Mouse (Mus musculus): ENCODE results near the gene E2f2. TPM values are rescaled to one million over a fixed set of nuclear protein-coding genes. Genes with fewer than 3 reads are reported as not detected.
A peak's percentile ranks its signal among the peaks of the same experiment; 100 is the strongest.

Gene E2f2
- polyA plus RNA-seq (2012; rRNA removed): 0.25 and 0.34 TPM in 2 replicates

GRCm38 (mm10) chr4:136172011-136172541 lies at the start of gene E2f2:
TSS of gene E2f2 (plus strand) at chr4:136172394.
- DNase-seq (ENCODE audit: extremely low spot score in 1 of 2, low spot score in 1 of 2): peak in 1 of 2 experiments; percentile 57

- DNase-seq (ENCODE audit: extremely low spot score in 1 of 2, low spot score in 1 of 2): no peak
Observed at GRCm38 (mm10) chr4:136123111-136123791, 48.9 kb upstream of the E2f2 start.

DNA sequence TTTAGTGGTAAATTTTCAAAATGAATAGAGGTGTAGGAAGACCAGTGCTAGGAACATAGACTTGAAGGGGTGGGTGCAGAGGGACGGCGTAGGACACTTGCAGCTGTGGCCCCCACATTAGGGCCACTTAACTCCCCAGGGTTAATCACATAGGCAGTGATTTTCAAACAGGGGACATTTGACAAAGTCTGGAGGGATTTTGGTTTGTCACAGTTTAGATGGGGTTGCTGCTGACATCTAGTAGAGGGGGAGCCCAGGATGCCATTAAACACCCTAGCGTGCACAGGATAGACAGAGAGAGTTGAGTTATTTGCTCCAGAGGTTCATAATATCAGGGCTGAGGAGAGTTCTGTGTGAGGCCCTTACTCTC lies 48.4 kb upstream of the E2f2 start:
- no peak for DNase-seq (ENCODE audit: extremely low spot score in 1 of 2, low spot score in 1 of 2)

DNA sequence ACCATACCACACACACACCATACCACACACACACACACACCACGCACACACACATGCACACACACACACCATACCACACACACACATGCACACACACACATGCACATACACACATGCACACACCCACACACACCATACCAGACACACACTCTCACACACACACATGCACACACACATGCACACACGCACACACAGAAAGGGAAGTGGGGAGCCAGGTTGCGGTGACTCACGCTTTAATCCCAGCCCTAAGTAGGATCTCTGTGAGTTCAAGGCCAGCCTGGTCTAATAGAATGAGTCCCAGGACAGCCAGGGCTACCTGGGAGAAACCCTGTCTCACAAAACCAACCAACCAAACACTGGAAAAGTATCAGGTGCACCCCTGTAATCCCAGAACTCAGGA lies 47.6 kb upstream of the E2f2 start:
- DNase-seq (ENCODE audit: extremely low spot score in 1 of 2, low spot score in 1 of 2): no peak

DNA sequence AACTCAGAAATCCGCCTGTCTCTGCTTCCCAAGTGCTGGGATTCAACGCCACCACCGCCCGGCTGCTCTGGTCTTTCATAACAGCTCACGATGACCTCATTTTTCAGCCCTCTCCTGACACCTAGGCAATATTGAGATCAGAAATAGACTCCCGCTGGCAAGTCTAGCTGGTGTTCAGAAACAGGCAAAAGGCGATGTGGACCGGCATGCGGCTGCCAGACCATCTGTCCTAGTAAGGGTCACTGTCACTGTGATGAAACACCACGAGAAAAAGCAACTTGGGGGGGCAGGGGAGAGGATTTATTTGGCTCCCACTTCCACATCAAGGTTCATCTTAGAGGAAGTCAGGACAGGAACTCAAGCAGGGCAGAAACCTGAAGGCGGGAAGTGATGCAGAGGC lies 46.7 kb upstream of the E2f2 start:
- no peak for DNase-seq (ENCODE audit: extremely low spot score in 1 of 2, low spot score in 1 of 2)

- DNase-seq (ENCODE audit: extremely low spot score in 1 of 2, low spot score in 1 of 2): no peak
Observed at GRCm38 (mm10) chr4:136126019-136126418, 46.2 kb upstream of the E2f2 start.

DNA sequence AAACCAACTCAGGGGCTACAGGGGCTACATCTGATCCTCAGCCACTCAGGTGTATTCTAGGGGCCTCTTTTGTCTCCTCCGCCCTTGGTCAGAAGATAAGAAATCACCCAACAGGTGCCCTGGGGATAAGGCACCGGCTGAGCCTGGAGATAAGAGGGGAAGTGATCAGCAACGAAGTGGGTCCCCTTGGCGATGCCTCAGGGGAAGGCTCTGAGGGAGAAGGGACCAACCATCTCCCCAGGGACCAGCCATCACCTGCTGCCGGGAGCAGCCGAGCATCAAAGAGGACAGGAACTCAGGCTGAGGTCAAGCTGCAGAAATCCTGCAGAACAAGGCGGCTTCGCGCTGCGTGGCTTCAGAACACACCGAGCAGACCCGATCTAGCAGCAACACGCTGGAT lies 44.5 kb upstream of the E2f2 start:
- no peak for DNase-seq (ENCODE audit: extremely low spot score in 1 of 2, low spot score in 1 of 2)

DNA sequence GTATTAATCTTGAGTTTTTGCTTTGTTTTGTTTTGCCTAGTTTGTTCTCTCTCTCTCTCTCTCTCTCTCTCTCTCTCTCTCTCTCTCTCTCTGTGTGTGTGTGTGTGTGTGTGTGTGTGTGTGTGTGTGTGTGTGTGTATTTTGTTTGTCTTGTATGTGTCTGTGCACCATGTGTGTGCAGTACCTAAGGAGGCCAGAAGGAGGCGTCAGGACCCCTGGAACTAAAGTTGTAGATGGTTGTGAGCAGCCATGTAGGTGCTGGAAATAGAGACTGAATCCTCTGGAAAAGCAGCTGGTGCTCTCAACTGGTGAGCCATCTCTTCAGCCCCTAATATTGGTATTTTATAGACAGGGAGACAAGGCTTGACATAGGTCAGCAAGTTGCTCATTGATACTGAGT lies 42.4 kb upstream of the E2f2 start:
- DNase-seq (ENCODE audit: extremely low spot score in 1 of 2, low spot score in 1 of 2): no peak

GRCm38 (mm10) chr4:136133801-136134200 lies 38.4 kb upstream of the E2f2 start:
- DNase-seq (ENCODE audit: extremely low spot score in 1 of 2, low spot score in 1 of 2): no peak

DNA sequence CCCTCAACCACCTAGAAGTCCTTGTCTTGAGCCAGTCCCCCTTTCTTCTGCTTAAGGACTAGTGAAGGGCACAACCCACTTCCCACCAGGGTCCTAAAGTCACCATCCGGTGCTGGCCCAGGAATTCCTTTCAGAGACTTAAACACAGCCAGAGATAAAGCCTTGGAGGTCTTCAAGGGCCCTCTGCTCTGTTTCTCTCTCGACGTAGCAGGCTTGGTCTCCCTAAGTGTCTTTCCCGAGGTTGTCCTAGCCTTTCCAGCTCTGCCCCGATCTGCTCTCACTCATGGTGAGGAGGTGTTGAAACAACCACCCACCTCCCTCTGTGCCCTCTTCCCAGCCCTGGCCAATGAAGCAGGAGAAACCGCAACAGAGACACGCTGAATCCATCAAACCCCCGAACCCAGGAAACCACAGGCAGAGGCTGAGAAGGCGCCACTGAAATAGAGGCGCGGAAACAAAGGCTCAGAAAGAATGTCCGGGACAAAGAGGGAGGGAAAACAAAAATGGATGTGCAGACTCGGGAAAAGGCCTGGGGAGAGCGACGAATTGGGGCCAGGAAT lies 37.7 kb upstream of the E2f2 start:
- DNase-seq (ENCODE audit: extremely low spot score in 1 of 2, low spot score in 1 of 2): no peak

DNA sequence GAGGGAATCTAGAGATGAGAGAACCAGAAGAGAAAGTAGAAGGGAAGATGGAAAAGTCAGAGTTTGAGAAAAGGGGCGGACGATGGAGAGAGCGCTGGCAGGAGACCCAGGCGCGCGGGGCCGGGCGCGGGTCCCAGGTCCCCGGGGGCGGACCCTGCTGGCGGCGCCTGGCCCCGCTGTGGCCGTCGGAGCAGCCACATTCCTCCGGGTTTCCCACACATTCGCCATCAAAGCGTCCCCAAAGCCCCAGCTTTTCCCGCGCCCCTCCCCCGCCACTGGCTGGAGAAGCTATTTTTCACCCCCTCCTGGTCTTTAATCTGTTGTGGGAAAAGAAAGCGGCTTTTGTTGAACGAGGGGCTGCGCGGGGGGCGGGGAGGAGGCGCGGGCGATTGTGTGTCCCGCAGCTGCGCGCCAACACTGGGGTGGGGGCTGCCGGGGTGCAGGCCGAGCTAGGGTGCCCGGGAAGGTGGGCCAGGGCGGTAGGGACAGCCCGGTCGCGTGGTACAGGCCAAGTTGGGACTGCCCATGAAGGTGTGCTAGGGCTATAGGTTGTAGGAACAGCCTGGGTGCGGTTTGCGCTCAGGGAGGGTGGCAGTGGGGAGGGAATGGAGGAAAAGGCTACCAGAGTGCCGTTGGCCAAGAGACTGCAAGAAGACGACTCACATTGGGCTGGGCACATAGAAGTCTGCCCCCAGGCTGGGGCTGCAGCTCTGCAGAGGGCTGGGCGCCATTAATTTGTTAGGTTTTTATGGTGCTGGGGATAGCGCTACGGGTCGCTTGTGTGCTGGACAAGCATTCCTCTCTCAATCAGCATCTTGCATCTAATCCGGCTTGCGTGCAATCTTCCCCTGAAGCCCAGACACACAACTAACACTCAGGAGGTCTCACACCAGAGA lies 37.0 kb upstream of the E2f2 start:
- no peak for DNase-seq (ENCODE audit: extremely low spot score in 1 of 2, low spot score in 1 of 2)

DNA sequence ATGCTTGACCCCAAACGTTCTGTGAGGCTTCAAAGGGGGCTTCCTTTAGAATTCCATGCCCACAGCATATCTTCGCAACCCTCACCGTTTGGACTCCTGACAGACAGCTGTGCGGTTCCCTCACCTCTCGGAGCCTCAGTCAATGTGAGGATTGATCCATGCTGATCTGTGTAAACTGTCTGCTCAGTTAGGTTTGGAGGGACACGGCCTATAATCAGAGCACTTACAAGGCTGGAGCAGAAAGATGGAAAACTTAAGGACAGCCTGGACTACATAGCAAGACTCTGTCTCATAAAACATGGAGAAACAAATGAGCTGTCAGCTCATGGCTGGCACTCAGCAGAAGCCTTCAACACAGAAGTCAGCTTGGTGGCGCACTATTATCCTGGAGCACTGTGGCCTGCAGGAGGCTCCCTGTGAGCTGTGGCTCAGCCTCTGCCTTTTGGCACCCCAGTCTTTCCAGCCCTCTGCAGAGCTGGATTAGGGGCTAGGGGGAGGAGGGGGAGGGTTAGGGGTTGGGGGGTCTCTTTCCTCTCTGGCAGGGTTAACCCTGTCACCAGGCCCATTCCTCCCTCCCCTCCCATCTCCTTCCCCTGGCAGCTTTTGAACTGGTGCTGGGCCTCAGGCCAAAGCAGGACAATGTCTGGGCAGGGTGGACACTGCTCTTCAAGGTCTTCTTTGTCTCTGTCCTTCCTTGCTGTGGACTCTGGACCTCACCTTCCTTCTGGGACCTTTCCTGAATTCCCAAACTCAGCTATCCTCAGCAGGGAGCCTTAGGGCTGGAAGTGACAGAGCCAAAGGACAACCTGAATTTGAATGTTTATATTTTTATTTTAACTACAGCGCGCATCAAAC lies 36.1 kb upstream of the E2f2 start:
- DNase-seq (ENCODE audit: extremely low spot score in 1 of 2, low spot score in 1 of 2): no peak

- DNase-seq (ENCODE audit: extremely low spot score in 1 of 2, low spot score in 1 of 2): no peak
Observed at GRCm38 (mm10) chr4:136139326-136140110, 32.7 kb upstream of the E2f2 start.

GRCm38 (mm10) chr4:136140327-136141250 lies 31.6 kb upstream of the E2f2 start:
- peak; percentile 62 to 69 for DNase-seq (ENCODE audit: extremely low spot score in 1 of 2, low spot score in 1 of 2)

DNA sequence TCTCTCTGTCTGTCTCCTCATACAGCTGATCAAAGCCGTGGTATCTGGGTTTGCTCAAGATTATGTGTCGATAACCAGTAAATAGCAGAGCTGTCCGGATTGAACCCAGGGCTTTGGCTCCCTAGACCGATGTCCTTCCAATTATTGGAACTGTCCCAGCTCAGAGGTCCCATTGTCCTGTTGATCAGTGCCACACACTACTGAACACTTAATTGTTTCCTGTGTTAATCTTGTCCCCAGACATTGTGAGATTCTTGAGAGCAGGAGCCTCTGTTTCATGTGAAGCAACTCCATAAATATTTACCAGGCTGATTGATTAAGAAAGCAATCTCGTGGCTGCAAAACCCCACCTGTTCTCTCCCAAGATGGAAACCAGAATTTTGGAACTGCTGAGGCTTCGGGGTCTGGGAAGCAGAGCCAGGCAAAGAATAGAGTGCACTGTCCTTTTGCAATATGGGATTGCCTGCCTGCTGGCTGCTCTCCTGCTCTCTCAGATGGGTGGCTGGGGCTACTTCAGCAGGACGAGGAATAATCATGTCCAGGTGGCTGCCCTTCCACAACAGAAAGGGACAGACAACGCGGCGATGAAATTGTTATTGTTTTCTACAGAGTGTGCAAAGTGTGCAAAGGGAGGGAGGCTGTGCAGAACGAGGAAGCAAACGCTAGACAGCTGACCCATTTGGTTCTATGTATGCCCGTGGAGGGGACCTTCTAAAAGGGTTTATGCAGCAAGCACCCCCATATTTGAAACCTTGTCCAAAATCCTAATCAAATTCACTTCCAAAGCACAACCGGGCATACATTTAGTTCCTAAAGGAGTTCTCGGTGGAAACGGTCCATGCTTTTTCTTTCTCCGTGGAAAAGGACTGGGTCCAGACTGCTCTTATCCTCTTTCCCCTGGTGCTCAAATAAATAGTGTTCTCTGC lies 29.7 kb upstream of the E2f2 start:
- DNase-seq (ENCODE audit: extremely low spot score in 1 of 2, low spot score in 1 of 2): no peak

DNA sequence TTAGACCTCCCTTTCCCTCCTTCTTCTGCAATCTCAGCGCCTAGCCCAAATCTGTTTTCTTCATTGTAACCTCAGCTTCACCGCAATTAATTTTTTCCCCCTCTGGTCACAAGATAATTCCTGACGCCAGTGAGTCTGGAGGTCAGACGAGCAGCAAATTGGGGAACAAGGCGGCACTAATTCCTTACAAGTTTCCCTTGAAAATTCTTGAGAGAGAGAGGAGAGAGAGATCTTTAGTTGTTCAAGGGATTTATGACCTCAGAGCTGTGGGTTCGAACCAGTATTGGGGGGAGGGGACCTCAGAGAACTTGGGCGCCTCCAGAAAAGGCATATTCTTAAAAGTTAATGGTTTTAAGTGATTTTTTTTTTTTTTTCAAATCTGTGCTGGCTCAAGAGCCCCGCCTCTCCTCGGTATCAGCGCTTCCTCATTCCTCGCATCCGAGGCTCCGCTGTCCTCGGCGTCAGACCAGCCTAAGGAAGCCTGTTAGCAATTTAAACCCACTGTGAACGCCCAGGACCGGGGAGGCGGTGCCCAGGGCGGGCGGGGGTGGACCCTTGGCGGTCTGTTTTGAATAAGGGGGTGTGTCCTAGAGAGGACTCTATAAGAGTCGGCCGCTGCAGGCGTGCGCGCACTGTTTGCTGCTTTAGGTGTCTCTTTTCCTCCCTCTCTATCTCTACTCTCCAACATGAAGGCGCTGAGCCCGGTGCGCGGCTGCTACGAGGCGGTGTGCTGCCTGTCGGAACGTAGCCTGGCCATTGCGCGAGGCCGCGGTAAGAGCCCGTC lies 28.8 kb upstream of the E2f2 start, which contains the start of gene Id3:
Gene Id3 (plus strand): TSS at position 305 of the 784 bp plus-strand sequence.
- DNase-seq (ENCODE audit: extremely low spot score in 1 of 2, low spot score in 1 of 2): peak; percentile 53 to 76
